Mouse (Mus musculus): ENCODE measurements at regions not wholly inside any gene's neighbourhood (a gene's known extent, or its start where the extent isn't known, plus 50 kb on each side); places are given as distances from the start of the nearest gene placed in this dataset.
"Not testable (repeated sequence)": the region's sequence is repeated elsewhere in the genome, so short reads cannot be mapped to it uniquely, and the experiment has no call there.

GRCm38 (mm10) chr7:69167456-69167855 lies 418.4 kb upstream of the Arrdc4 start:
- DNase-seq (ENCODE audit: low spot score in 2 of 2): no peak

DNA sequence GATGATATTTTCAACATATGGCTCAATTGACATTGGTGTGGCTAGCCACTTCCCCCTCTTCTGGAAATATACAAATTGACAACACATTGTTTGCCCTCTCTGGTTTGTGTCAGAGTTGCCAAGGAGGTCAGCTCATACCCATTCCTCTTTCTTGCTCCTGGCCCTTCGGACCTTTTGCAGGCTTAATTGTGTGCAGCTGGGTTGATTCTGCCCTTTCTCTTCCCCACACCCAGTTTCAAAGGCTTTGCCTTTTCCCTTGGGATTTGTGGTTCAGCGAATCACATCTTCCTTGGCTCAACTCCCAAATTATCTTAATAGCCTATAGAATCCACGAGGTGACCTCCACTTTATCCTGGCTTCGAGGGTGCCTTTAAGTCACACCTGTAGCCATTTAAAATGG lies 412.9 kb upstream of the Arrdc4 start:
- no peak for DNase-seq (ENCODE audit: low spot score in 2 of 2)

DNA sequence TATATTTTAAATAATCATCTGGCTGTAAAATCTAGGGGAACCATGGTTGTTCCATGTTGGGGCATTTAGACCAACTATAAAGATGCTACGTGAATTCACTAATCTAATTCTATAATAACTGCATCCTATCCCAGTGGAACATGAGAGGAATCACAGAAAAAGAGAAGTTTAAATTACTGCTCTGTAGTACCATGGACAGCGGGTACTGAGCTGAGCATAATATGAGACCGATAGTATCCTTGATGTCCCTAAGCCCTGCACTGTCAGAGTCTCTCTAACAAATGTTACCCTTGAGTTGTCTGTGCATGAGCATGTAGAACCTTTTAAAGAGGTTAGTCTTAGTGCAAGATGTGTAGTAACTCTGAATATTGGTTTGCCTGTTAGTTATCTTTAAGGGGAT lies 393.3 kb upstream of the Arrdc4 start:
- no peak for DNase-seq (ENCODE audit: low spot score in 2 of 2)

- no peak for DNase-seq (ENCODE audit: low spot score in 2 of 2)
These were observed 384.4 kb upstream of the Arrdc4 start for GRCm38 (mm10) chr7:69133441-69133840.

- not testable (repeated sequence) for DNase-seq (ENCODE audit: low spot score in 2 of 2)
These were observed 352.7 kb upstream of the Arrdc4 start for GRCm38 (mm10) chr7:69101770-69102169.

DNA sequence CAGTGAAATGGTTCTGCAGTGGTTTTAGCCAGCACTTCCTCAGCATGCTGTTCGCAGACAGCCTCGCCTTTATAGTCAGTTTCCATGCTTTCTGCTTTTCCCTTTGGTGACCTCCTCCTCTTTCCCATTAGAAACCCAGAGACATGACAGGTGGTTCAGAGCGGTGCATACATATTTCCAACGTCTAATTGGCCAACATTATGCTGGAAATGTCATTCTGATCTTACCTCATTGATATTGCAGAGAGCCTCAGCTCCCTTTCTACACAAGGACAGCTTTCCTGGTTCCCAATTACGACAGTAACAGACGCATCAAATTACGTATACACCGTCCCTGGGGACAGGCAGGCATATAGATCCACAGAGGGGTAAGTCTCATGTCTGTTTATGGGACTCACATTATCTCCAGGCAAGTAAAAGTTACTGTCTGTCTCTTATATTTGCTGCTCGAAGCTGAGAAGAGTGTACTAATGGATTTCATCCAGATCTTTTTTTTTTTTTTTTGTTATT lies 348.6 kb upstream of the Arrdc4 start:
- DNase-seq (ENCODE audit: low spot score in 2 of 2): no peak

DNA sequence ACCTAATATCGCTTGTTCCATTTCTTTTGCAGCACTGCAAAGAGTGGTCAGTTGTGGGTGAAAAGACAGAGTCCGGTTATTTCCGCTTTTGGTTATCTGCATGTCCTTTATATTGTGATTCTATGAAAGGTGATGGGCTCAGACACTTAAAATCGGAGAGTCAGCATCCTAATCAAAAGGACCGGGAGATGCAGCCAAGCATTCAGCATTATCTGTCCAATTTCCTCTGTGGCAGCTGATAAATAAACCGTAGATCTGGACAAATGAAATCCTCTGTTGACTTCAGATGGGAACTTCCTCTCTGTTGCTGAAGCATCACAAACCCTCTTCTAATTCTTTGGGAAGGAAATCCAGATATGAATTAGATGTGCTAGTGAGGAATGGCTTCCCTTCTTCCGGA lies 325.7 kb upstream of the Arrdc4 start:
- DNase-seq (ENCODE audit: low spot score in 2 of 2): no peak

DNA sequence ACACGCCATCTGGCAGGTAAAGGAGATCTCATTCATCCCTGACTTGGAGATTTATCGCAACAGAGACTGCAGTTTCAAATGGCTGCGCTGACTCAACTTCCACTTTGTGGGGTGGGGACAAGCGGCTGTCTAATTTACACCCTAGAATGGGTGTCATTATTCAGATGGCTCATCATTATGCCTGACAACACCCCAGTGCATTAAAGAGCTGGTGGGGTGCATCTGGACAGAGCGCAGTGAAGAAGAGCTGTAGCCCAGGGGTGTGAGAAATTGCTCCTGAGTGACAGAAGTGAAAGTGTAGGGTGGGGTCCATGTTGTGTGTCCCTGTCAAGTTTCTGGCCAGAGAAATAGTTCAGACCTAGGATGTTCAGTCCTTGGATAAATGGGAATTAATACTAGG lies 314.0 kb upstream of the Arrdc4 start:
- no peak for DNase-seq (ENCODE audit: low spot score in 2 of 2)

GRCm38 (mm10) chr7:69062506-69062905 lies 313.5 kb upstream of the Arrdc4 start:
- DNase-seq (ENCODE audit: low spot score in 2 of 2): no peak

GRCm38 (mm10) chr7:69062094-69062493 lies 313.1 kb upstream of the Arrdc4 start:
- no peak for DNase-seq (ENCODE audit: low spot score in 2 of 2)

DNA sequence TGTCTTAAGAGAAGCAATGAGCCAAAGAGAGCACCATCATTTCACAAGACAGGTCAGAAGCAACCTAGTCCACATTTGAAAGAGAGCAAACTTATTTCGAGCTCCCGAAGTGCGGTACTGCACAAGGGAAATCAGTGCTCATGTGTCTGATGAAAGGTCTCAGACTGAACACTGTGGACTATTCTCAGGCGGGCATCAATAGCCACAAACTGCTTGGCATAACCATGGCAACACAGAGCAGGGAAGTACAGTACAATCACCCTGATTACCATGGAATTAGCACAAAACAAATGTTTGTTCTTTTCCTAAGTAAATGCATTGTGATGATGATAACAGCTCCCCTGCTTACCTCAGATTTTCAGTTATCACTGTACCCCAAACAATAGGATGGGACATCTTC lies 312.2 kb upstream of the Arrdc4 start:
- DNase-seq (ENCODE audit: low spot score in 2 of 2): no peak

DNA sequence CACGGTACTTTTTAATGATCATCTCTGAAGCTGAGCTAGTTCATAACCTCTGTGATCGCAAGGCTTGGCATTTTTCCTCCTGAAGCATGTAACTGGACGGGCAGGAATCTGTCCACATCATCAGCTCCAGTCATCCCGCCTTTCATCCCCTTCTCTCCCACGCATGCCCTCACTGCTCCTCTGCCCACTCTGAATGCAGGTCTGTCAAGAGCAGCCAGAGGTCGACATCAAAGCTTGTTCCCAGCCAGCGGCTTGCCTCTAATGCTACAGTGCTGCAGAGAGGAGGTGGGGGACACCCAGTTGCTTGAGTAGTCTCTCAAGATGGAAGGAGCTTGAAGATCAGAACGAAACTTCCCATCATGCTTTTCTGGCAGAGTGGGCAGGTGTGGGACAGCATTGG lies 267.5 kb upstream of the Arrdc4 start:
- DNase-seq (ENCODE audit: low spot score in 2 of 2): no peak

DNA sequence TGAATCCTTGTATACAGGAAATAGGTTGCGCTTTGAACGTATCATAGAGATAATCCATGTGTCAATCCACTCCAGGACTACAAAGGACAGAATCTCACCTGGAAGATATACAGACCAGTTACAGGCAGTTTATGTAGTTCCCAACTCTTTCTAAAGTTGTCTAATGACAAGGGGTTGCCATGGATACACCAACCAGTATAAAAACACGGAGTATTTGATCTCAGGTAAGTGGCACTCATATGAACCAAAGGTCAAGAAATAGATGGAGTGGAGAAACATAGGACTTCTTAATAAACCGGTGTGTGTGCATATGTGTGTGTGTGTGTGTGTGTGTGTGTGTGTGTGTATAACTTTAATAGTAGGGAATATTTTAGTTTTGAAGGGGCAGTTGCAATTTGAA lies 266.0 kb upstream of the Arrdc4 start:
- no peak for DNase-seq (ENCODE audit: low spot score in 2 of 2)

GRCm38 (mm10) chr7:69007237-69007636 lies 258.2 kb upstream of the Arrdc4 start:
- DNase-seq (ENCODE audit: low spot score in 2 of 2): no peak

- DNase-seq (ENCODE audit: low spot score in 2 of 2): no peak
These were observed 239.0 kb upstream of the Arrdc4 start for GRCm38 (mm10) chr7:68988061-68988460.

- no peak for DNase-seq (ENCODE audit: low spot score in 2 of 2)
These were observed 234.9 kb upstream of the Arrdc4 start for GRCm38 (mm10) chr7:68983937-68984336.

DNA sequence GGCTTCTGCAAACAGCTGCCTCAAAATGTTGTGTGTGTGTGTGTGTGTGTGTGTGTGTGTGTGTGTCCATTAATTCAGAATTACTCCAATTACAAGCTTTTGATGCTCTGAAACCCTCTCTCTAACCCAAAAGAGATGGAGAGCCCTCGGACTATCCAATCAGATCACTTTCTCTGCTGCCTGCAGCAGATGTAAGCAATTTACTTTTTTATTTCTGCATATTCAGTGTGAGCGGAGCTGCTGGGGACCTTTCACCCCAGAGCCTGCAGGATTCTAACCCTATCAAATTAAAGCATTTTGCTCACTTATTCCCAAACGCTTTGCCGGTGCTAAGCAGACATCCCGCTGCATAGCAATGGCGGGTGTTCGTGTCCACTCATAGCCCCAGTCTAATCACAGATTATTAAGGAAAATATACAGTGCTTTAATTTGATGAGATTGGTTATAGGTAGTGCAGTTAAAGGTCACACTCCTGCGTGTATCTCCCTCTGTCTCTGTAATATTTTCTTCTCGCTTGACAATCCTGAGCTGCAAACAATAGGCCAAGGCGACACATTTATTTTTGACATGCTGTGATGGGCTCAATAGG lies 234.0 kb upstream of the Arrdc4 start:
- no peak for DNase-seq (ENCODE audit: low spot score in 2 of 2)

DNA sequence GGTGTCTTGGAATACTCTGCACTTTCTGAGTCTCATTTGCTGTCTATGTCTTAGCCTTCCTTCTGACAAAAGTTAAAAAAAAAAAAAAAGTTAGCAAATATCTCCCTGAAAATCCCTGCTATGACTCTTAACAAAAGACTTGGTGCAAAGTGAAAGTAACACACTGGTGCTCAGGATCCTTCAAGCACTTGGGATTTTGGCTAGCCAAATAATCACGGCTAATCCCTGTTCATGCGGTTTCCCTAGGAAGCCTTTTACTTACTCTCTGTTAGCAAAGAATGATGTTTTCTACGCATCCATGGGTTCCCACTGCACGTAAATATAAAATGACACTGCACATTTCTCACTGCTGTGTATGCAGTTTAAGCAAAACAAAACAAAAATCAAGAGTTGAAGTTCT lies 229.5 kb upstream of the Arrdc4 start:
- no peak for DNase-seq (ENCODE audit: low spot score in 2 of 2)

DNA sequence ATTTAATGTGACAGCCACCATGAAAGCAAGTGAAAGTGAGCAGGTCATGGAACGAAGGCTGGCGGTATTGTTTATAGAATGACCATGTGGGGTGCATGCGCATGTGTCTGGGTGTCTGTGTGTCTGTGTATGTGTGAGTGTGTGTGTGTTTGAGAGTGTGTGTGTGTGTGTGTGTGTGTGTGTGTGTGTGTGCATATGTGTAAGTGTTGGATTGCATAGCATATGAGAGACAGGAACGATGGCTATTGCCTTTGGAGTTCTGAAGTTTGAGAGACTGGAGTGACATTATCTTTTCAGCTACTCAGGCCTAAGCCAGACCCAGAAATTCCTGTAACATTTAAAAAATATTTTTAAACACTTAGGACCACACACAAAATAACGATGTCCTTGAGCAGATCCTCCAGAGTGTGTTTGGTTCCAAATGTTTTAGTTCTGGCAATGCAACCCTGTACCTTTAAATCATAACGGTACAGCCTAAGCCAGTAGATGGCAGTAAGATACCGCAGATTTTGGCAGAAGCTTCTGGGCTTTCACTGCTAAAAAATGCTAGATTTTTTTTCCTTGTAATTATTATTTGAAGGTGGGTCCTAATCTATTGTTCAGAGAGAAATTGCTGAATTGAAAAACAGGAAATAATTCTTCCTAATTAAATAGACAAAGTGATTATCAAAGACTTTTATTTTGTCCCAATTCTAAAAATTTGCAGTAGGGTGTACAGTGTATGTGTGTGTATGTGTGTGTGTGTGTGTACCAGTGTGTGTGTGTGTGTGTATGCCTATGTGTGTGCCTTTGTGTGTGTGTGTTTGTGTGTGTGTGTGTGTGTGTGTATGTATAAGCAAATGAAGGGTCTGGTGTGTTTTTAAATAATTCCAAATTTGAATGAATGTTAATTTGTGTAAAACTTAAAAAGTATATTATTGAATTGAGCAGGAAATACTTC lies 228.0 kb upstream of the Arrdc4 start:
- DNase-seq (ENCODE audit: low spot score in 2 of 2): no peak

GRCm38 (mm10) chr7:68975956-68976355 lies 226.9 kb upstream of the Arrdc4 start:
- no peak for DNase-seq (ENCODE audit: low spot score in 2 of 2)

DNA sequence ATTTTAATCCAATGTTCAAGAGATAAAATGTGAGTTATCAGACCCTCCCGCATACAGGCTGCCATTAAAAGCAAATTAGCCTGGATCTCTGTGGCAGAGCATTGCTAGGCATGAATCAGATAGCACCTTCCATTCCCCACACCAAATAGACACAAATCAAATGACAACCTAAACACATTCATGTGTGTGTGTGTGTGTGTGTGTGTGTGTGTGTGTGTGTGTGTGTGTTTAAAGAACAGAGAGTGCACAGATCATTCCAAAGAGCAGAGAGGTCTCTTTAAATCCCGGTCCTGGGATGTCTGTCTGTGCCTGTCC lies 226.5 kb upstream of the Arrdc4 start:
- no peak for DNase-seq (ENCODE audit: low spot score in 2 of 2)

- DNase-seq (ENCODE audit: low spot score in 2 of 2): no peak
These were observed 225.9 kb upstream of the Arrdc4 start for GRCm38 (mm10) chr7:68974761-68975579.
